Mouse (Mus musculus): ENCODE data around the gene Prrxl1.

Gene Prrxl1

GRCm38 (mm10) chr14:32627271-32627670 lies 28.1 kb downstream of the Prrxl1 start:
- DNase-seq (ENCODE audit: low spot score): no peak

- no peak for DNase-seq (ENCODE audit: low spot score)
Observed at GRCm38 (mm10) chr14:32628584-32628983, 29.4 kb downstream of the Prrxl1 start.

- DNase-seq (ENCODE audit: low spot score): no peak
Observed at GRCm38 (mm10) chr14:32632908-32633600, 33.8 kb downstream of the Prrxl1 start.

GRCm38 (mm10) chr14:32634015-32634682 lies 34.9 kb downstream of the Prrxl1 start:
- peak; percentile 63 for DNase-seq (ENCODE audit: low spot score)

GRCm38 (mm10) chr14:32638485-32638884 lies 39.3 kb downstream of the Prrxl1 start:
- DNase-seq (ENCODE audit: low spot score): no peak

GRCm38 (mm10) chr14:32659781-32660180 lies 60.6 kb downstream of the Prrxl1 start:
- DNase-seq (ENCODE audit: low spot score): no peak

- no peak for DNase-seq (ENCODE audit: low spot score)
Observed at GRCm38 (mm10) chr14:32663099-32663498, 63.9 kb downstream of the Prrxl1 start.

GRCm38 (mm10) chr14:32673178-32673577 lies 74.0 kb downstream of the Prrxl1 start:
- DNase-seq (ENCODE audit: low spot score): no peak

GRCm38 (mm10) chr14:32678565-32678964 lies 79.4 kb downstream of the Prrxl1 start:
- DNase-seq (ENCODE audit: low spot score): no peak

- DNase-seq (ENCODE audit: low spot score): no peak
Observed at GRCm38 (mm10) chr14:32681603-32682002, 82.4 kb downstream of the Prrxl1 start.

- no peak for DNase-seq (ENCODE audit: low spot score)
Observed at GRCm38 (mm10) chr14:32682536-32682935, 83.3 kb downstream of the Prrxl1 start.

GRCm38 (mm10) chr14:32683251-32683838 lies 84.1 kb downstream of the Prrxl1 start:
- DNase-seq (ENCODE audit: low spot score): no peak

- DNase-seq (ENCODE audit: low spot score): no peak
Observed at GRCm38 (mm10) chr14:32683982-32684734, 85.0 kb downstream of the Prrxl1 start.

- no peak for DNase-seq (ENCODE audit: low spot score)
Observed at GRCm38 (mm10) chr14:32684735-32685105, 85.5 kb downstream of the Prrxl1 start.

GRCm38 (mm10) chr14:32685124-32685826 lies 86.1 kb downstream of the Prrxl1 start, which contains the start of gene 3425401B19Rik:
Gene 3425401B19Rik (minus strand): TSS chr14:32685293.
- DNase-seq (ENCODE audit: low spot score): no peak

- no peak for DNase-seq (ENCODE audit: low spot score)
Observed at GRCm38 (mm10) chr14:32695906-32696305, 96.7 kb downstream of the Prrxl1 start.

GRCm38 (mm10) chr14:32696344-32696743 lies 97.1 kb downstream of the Prrxl1 start:
- no peak for DNase-seq (ENCODE audit: low spot score)

GRCm38 (mm10) chr14:32697774-32698173 lies 98.6 kb downstream of the Prrxl1 start:
- DNase-seq (ENCODE audit: low spot score): no peak

GRCm38 (mm10) chr14:32698556-32698955 lies 99.3 kb downstream of the Prrxl1 start:
- DNase-seq (ENCODE audit: low spot score): no peak
